Mouse (Mus musculus) CH12.LX (cell line): Measurements from ENCODE around the gene Dcst2. TPM values are rescaled to one million over a fixed set of nuclear protein-coding genes. Genes with fewer than 3 reads are reported as not detected.

Source experiments
- DNase-seq: peaks from one replicate; pipeline ENCODE4 v3.0.0-alpha.2; 2013; ENCODE audit errors: extremely low read depth
- H3K27ac ChIP-seq: 2 replicates; pipeline ENCODE4 v1.5.1; 2012; ENCODE audit warnings: low read depth, mild to moderate bottlenecking, control low read depth, moderate library complexity; ENCODE audit not compliant: insufficient read depth
- H3K27me3 ChIP-seq: replicated peaks from 2 replicates; pipeline ENCODE3; 2012; ENCODE audit warnings: inconsistent platforms
- H3K36me3 ChIP-seq, 2 experiments: replicated peaks in 1 of 2; 2 replicates each; pipeline versions ENCODE3 to v1.6.1; 2012; ENCODE audit warnings: inconsistent platforms in 1 of 2, low read length in 1 of 2, mild to moderate bottlenecking in 1 of 2, mixed read lengths in 1 of 2, moderate library complexity in 1 of 2; ENCODE audit not compliant: control insufficient read depth in 1 of 2, insufficient read depth in 1 of 2
- H3K4me1 ChIP-seq, 2 experiments: 2 replicates each; pipeline ENCODE4 v1.6.1; 2012; ENCODE audit warnings: inconsistent platforms in 1 of 2, moderate library complexity in 1 of 2; ENCODE audit not compliant: insufficient read depth in 2 of 2, control insufficient read depth in 1 of 2
- H3K4me2 ChIP-seq: 2 replicates; pipeline ENCODE4 v1.6.1; 2012; ENCODE audit warnings: low read depth, mild to moderate bottlenecking, control low read depth; ENCODE audit not compliant: poor library complexity, insufficient read depth, severe bottlenecking
- H3K4me3 ChIP-seq, 3 experiments: fragments of 150-350 bp in 1 of 3; sonication (generic) in 1 of 3; replicated peaks in 1 of 3; 2 replicates each; pipeline versions ENCODE3 to v1.5.1; 2011 to 2012; ENCODE audit warnings: low read depth in 2 of 3, low read length in 2 of 3, mild to moderate bottlenecking in 2 of 3, moderate library complexity in 2 of 3, control low read depth in 1 of 3, improper control_type of control experiment in 1 of 3, inconsistent platforms in 1 of 3, mixed read lengths in 1 of 3; ENCODE audit not compliant: poor library complexity in 1 of 3
- H3K79me2 ChIP-seq: replicated peaks from 2 replicates; pipeline ENCODE4 v1.6.1; 2012; ENCODE audit warnings: mild to moderate bottlenecking, moderate library complexity; ENCODE audit not compliant: control insufficient read depth, poor library complexity, insufficient read depth, severe bottlenecking; ENCODE audit errors: extremely low read depth
- H3K9ac ChIP-seq: 2 replicates; pipeline ENCODE4 v1.6.1; 2012; ENCODE audit warnings: low read depth, mild to moderate bottlenecking, control low read depth, moderate library complexity; ENCODE audit not compliant: insufficient read depth
- H3K9me3 ChIP-seq: replicated peaks from 2 replicates; pipeline ENCODE3; 2012; ENCODE audit warnings: low read length, inconsistent platforms, mixed read lengths
- CHD1 ChIP-seq: IDR thresholded peaks from 2 replicates; pipeline ENCODE4 v1.6.1; 2012; ENCODE audit warnings: low read depth, low read length, improper control_type of control experiment, inconsistent platforms
- CHD2 ChIP-seq: IDR thresholded peaks from 2 replicates; pipeline ENCODE4 v1.6.1; 2011; ENCODE audit warnings: low read length, improper control_type of control experiment
- CTCF ChIP-seq, 2 experiments: IDR thresholded peaks in 1 of 2; conservative IDR thresholded peaks in 1 of 2; 2 replicates each; pipeline ENCODE4 v1.5.1; 2011 to 2012; ENCODE audit warnings: low read depth in 2 of 2, low read length in 2 of 2, improper control_type of control experiment in 1 of 2, inconsistent platforms in 1 of 2, mild to moderate bottlenecking in 1 of 2, moderate library complexity in 1 of 2
- E2F4 ChIP-seq: IDR thresholded peaks from 2 replicates; pipeline ENCODE4 v1.6.1; 2011; ENCODE audit warnings: low read depth, low read length, improper control_type of control experiment; ENCODE audit not compliant: insufficient replicate concordance
- ELF1 ChIP-seq: IDR thresholded peaks from 2 replicates; pipeline ENCODE4 v1.6.1; 2014; ENCODE audit warnings: low read depth, mild to moderate bottlenecking, inconsistent platforms, low read length, improper control_type of control experiment
- ETS1 ChIP-seq: conservative IDR thresholded peaks from 2 replicates; pipeline ENCODE4 v1.6.1; 2012; ENCODE audit warnings: low read depth, mild to moderate bottlenecking, inconsistent platforms, low read length, improper control_type of control experiment, moderate library complexity
- GABPA ChIP-seq: IDR thresholded peaks from 2 replicates; pipeline ENCODE4 v1.6.1; 2012; ENCODE audit warnings: low read depth, low read length, improper control_type of control experiment, inconsistent platforms; ENCODE audit not compliant: insufficient replicate concordance
- JUN ChIP-seq: IDR thresholded peaks from 2 replicates; pipeline ENCODE4 v1.6.1; 2011; ENCODE audit warnings: low read depth, mild to moderate bottlenecking, low read length, improper control_type of control experiment, moderate library complexity; ENCODE audit not compliant: insufficient read depth
- KAT2A ChIP-seq: IDR thresholded peaks from 2 replicates; pipeline ENCODE4 v1.6.1; 2012; ENCODE audit warnings: low read length, improper control_type of control experiment, inconsistent platforms; ENCODE audit not compliant: insufficient replicate concordance
- MAFK ChIP-seq: IDR thresholded peaks from 2 replicates; pipeline ENCODE4 v1.6.1; 2011; ENCODE audit warnings: low read length, improper control_type of control experiment; ENCODE audit not compliant: insufficient replicate concordance
- MAX ChIP-seq: IDR thresholded peaks from 2 replicates; pipeline ENCODE4 v1.6.1; 2011; ENCODE audit warnings: low read length, improper control_type of control experiment
- MAZ ChIP-seq: IDR thresholded peaks from 2 replicates; pipeline ENCODE4 v1.6.1; 2012; ENCODE audit warnings: low read depth, mild to moderate bottlenecking, inconsistent platforms, low read length, improper control_type of control experiment, moderate library complexity
- MEF2A ChIP-seq: IDR thresholded peaks from 2 replicates; pipeline ENCODE4 v1.6.1; 2014; ENCODE audit warnings: low read depth, mild to moderate bottlenecking, inconsistent platforms, low read length, improper control_type of control experiment, borderline replicate concordance
- MXI1 ChIP-seq: IDR thresholded peaks from 2 replicates; pipeline ENCODE4 v1.6.1; 2011; ENCODE audit warnings: mild to moderate bottlenecking, low read depth, low read length, improper control_type of control experiment
- MYC ChIP-seq: IDR thresholded peaks from 2 replicates; pipeline ENCODE4 v1.6.1; 2011; ENCODE audit warnings: low read depth, mild to moderate bottlenecking, improper control_type of control experiment, low read length
- NELFE ChIP-seq: IDR thresholded peaks from 2 replicates; pipeline ENCODE4 v1.6.1; 2011; ENCODE audit warnings: low read depth, low read length, improper control_type of control experiment
- NRF1 ChIP-seq: IDR thresholded peaks from 2 replicates; pipeline ENCODE4 v1.6.1; 2014; ENCODE audit warnings: low read depth, mild to moderate bottlenecking, inconsistent platforms, low read length, improper control_type of control experiment, moderate library complexity
- POLR2A ChIP-seq: IDR thresholded peaks from 2 replicates; pipeline ENCODE4 v1.6.1; 2011; ENCODE audit warnings: low read depth, mild to moderate bottlenecking, improper control_type of control experiment, low read length
- RAD21 ChIP-seq: IDR thresholded peaks from 2 replicates; pipeline ENCODE4 v1.6.1; 2011; ENCODE audit warnings: low read depth, mild to moderate bottlenecking, low read length, improper control_type of control experiment, moderate library complexity
- RCOR1 ChIP-seq: conservative IDR thresholded peaks from 2 replicates; pipeline ENCODE4 v1.6.1; 2012; ENCODE audit warnings: low read depth, mild to moderate bottlenecking, inconsistent platforms, low read length, improper control_type of control experiment
- SIN3A ChIP-seq: IDR thresholded peaks from 2 replicates; pipeline ENCODE4 v1.6.1; 2012; ENCODE audit warnings: low read length, improper control_type of control experiment, inconsistent platforms
- SMC3 ChIP-seq: IDR thresholded peaks from 2 replicates; pipeline ENCODE4 v1.6.1; 2011; ENCODE audit warnings: low read depth, low read length, improper control_type of control experiment
- TBP ChIP-seq: conservative IDR thresholded peaks from 2 replicates; pipeline ENCODE4 v1.6.1; 2011; ENCODE audit warnings: low read depth, low read length, improper control_type of control experiment
- TCF12 ChIP-seq: IDR thresholded peaks from 2 replicates; pipeline ENCODE4 v1.6.1; 2014; ENCODE audit warnings: low read depth, mild to moderate bottlenecking, inconsistent platforms, low read length, improper control_type of control experiment
- USF2 ChIP-seq: conservative IDR thresholded peaks from 2 replicates; pipeline ENCODE4 v1.6.1; 2011; ENCODE audit warnings: low read depth, low read length, improper control_type of control experiment
- ZC3H11A ChIP-seq: IDR thresholded peaks from 2 replicates; pipeline ENCODE4 v1.6.1; 2012; ENCODE audit warnings: low read depth, mild to moderate bottlenecking, inconsistent platforms, low read length, improper control_type of control experiment
- ZNF384 ChIP-seq: IDR thresholded peaks from 2 replicates; pipeline ENCODE4 v1.6.1; 2012; ENCODE audit warnings: low read depth, low read length, improper control_type of control experiment, inconsistent platforms
- dilution Hi-C: fragments of 300-500 bp; cut with MboI; formaldehyde crosslinking; loops from 2 replicates; pipeline ENCODE4 v1.14.3; 2020; ENCODE audit warnings: low sequenced_read_pairs; ENCODE audit not compliant: extremely low pct_unique_long_range_greater_than_20kb, extremely low pct_ligation_motif_present
- in situ Hi-C: fragments of 300-500 bp; cut with MboI; formaldehyde crosslinking; loops from 3 replicates; pipeline ENCODE4 v1.14.3; 2019; ENCODE audit warnings: low sequenced_read_pairs, low pct_ligation_motif_present, low pct_unique_long_range_greater_than_20kb, mixed read lengths
- polyA plus RNA-seq: library from polyadenylated mRNA; unstranded; fragments of >175 nt; gene quantifications from 2 replicates; pipeline ENCODE4 v1.2.1, GENCODE M21; 2012; ENCODE audit warnings: low read depth; ENCODE audit not compliant: insufficient read length
- total RNA-seq, 2 experiments: library from RNA; depleted of rRNA; stranded (reverse); fragments of 300-350 nt in 1 of 2; fragments of >200 nt in 1 of 2; gene quantifications; 2 replicates each; pipeline ENCODE4 v1.2.3; 2012 to 2014

The Dcst2 gene
- total and polyA plus RNA-seq, 3 experiments = 0.10 TPM; not detected in 2

DNA sequence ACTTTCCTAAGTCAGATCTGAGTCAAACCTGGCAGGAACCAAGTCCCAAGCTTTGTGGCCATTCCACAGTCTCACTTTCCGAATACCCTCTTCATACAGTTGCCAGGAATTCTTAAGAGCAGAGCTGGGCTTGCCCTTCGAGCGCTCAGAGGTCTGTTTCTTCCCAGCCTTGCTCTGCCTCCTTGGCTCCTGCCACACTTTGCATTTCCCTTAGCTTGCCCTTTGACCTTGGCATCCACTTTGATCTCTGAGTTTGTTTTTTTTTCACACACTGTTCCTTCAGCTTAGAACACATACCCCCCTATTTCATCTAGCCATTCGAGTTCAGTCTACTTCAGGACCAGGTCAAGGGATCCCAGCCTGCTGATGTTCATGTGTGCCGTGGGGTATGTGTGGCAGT, 10.5 kb upstream of the Dcst2 start:
- Histone ChIP-seq H3K9me3 (no peaks in the 10 kb centered on the region), H3K27me3 (peaks cover 2% of the 10 kb centered on the region), H3K4me1 (peaks cover 12 to 53% of the 10 kb centered on the region in 2 experiments), H3K79me2 (no peaks in the 10 kb centered on the region), H3K4me3 (no peak overlapping the region), H3K36me3 (peaks cover 0 to 14% of the 10 kb centered on the region in 2 experiments), H3K4me2 (no peak overlapping the region), H3K27ac (no peak overlapping the region), H3K9ac (no peak overlapping the region)
- dilution Hi-C loops = no loop called here
- no peak for DNase-seq
- in situ Hi-C loops = no loop called here
- TF ChIP-seq CHD2 = no peak
- no peak for TF ChIP-seq CHD1
- TF ChIP-seq KAT2A = no peak
- no peak for TF ChIP-seq MAFK
- no peak for TF ChIP-seq MYC
- TF ChIP-seq SMC3 = no peak
- TF ChIP-seq TCF12 = no peak
- no peak for TF ChIP-seq RCOR1
- TF ChIP-seq RAD21 = no peak
- no peak for TF ChIP-seq MXI1
- no peak for TF ChIP-seq ZNF384
- no peak for TF ChIP-seq NRF1
- TF ChIP-seq JUN = no peak
- no peak for TF ChIP-seq ETS1

DNA sequence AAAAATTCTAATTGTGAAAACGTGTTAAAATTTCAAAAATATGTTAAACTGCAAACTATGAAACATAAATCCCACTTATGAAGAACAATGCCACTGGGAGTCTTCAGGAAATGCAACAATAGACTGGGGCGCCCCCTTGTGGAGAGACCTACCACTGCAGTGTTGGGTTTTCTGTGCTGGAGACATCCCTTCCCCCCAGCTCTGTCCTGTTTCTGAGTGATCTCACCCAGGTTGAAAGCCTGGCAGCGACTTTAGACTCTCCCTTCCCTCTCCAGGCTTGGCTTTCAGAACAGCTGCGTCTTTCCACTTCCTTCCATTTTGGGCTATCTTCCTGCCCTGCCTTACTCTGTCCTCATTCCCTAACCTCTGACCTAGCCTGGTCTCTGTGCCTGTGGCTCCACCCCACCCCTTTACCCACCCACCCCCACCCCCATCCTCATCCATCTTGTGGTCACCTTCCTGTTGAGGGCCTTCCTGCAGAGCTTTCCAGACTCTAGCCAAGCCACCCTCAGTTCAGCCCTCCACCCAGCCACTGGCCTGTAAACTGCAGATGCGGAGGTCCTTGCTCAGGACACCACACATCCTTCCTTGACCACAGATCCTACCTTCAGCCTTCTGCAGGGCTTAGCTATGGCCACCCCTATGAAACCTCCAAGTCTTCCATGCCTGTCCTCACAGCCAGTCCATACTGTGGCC, 6.8 kb upstream of the Dcst2 start:
- TF ChIP-seq MEF2A (0 out of 2 replicates have a peak, but pooled peaks have one; percentile 18), MXI1 (no peak), MAFK (no peak), MAZ (no peak), NELFE (no peak), ZC3H11A (no peak), POLR2A (no peak), JUN (peak; percentile 23; the same call in 1 of the 2 replicates), SIN3A (no peak), GABPA (no peak), ELF1 (peak; percentile 28; the same call in 1 of the 2 replicates), RAD21 (peak; percentile 64), TBP (no peak), SMC3 (peak; percentile 77), MAX (no peak), USF2 (no peak), E2F4 (no peak), CTCF (conservative IDR thresholded peaks at IDR 0.05 in 1 of 2, IDR thresholded peaks at IDR 0.05 in 1 of 2; ENCODE audit: low read depth in 2 of 2, low read length in 2 of 2) (peak; percentile 85 to 91; a peak in 3 of 4 replicates), CHD2 (peak; percentile 76), RCOR1 (no peak)
- Histone ChIP-seq H3K9ac (no peak overlapping the region), H3K4me3 (no peak overlapping the region), H3K9me3 (no peaks in the 10 kb centered on the region), H3K4me2 (no peak overlapping the region), H3K4me1 (peaks cover 12 to 29% of the 10 kb centered on the region in 2 experiments), H3K36me3 (peaks cover 0 to 4% of the 10 kb centered on the region in 2 experiments), H3K79me2 (no peaks in the 10 kb centered on the region), H3K27me3 (peaks cover 18% of the 10 kb centered on the region), H3K27ac (no peak overlapping the region)
- dilution Hi-C loops (no loop called here), in situ Hi-C loops (no loop called here)
- peak; percentile 86 for DNase-seq
